Mouse (Mus musculus) brain, adult 2 months (tissue): ENCODE data around the gene Fbn1.

Source experiments
- DNase-seq: peaks from one replicate; pipeline ENCODE4 v3.0.0; 2011; ENCODE audit warnings: low read depth, low spot score

Gene Fbn1

DNA sequence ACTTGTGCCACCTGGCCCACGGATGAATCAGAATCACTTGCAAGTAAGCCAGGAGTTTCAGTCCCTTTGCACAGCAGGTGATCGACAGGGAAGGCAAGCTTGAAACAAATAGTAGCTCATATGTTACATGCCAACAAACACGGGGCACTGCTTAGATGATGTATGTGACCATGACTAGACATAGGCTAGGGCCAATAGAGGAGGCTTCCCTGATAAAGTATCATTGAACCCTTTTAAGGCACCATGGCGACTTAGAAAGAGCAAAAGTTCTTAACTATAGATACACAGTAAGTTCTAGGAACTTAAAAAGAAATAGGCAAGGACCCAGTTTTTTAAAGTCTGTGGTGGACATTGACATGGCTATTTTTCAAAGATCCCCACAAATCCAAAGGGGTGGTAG is at the start of gene Fbn1:
TSS of gene Fbn1 (minus strand) at position 101 of the 400 bp plus-strand sequence.
- no peak for DNase-seq

DNA sequence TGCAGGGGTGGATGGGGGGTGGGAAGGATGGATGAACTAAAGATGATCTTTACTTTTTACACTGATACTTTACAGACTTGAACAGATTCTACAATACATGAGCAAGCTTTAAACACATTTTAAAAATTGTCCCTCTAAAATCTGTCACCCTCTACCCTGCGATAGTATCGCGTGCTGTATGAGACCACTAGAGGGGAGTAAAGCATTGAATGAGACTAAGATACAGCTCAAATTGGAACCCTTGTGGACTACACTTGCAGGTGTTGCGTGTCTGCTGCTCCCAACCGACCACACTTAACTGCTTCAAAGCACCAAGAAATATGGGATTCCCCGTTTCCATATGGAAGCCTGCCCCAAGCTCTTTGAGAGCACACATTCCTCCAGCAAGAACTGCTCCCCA is 48.0 kb upstream of the Fbn1 start:
- no peak for DNase-seq

DNA sequence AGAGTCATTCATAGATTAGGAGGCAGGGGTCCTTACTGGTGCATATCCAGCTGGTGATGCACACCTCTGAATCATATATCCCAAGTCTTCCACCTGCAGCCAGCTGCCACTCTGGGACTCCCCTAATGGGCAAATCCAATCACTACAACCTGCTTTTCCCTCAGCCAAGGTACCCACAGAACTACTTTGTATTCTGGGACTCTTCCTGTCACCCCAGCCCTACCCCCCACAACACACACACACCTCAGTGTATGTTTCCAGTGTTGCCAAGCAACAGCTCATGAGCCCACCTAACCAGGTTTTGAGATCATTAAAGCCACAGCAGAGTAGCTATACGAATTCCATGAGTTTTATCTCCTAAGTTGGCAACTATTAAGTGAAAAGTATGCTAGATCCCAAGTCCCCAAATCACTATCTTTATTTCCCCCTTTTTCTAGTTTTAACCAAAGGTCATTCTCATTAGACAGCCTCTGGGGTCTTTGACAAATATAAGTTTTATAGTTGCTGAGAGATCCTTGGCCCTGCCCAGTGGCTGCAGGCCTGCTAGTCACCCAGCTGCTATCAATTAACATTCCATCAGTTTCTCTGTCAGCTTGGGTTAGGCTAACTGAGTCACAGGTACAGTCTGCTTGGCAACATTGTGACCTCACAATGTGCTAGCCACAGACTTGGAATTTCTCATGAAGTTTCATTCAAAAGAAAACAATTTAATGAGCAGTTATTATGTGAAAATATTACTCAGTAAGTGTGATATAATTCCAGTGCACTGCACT is 41.2 kb upstream of the Fbn1 start:
- no peak for DNase-seq

DNA sequence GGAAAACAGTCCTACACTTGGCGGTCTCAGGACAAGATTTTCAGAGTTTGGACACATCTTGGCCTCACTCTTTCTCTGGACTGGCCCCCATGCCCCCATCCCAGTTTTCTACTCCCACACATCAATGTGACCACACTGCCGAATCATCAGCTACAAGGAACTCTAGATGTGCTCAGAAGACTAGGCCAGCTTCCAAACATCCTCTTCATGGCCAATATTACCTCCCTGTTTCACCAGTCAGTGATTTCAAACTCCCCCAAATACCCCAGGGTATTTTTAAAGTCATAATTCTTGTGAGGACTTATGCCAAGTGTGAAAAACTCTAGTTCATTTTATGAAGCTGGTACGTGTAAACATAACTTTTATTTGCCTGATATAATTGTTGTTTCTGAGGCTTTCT is 37.2 kb upstream of the Fbn1 start:
- no peak for DNase-seq

DNA sequence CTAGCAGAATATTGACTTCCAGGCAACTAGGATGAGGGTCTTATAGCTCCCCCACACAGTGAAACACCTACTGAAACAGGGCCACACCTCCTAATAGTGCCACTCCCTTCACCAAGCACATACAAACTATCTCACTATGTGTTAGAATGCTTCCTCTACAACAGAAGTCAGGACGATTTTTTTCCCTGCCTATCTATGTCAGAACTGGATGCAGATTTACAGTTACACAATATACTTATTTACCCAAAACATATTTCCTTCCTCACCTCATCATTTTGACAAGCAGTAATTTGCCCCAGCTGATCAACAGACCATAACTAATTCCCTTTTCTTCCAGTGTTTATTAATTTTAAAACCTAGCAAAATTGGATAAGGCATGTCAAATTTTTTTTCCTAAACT is 35.9 kb upstream of the Fbn1 start:
- DNase-seq, result no peak

DNA sequence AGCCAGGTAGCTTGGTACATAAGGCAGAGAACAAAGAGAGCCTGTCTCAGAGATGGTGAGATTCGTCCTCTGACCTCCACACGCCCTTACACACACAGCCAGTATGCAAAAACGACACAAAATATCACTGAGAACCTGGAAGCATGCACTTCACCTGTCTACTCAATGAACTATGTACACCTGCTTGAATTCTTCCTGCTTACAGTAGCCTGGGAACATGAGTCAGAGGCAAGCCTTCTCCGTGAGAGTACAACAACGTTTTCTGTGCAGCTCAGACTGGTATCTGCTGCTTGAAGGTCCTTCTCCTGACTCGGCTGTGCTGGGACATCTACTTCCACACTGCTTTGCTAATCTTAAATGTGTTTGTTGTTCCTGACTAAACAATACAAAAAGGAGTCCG is 33.7 kb upstream of the Fbn1 start:
- no peak for DNase-seq

DNA sequence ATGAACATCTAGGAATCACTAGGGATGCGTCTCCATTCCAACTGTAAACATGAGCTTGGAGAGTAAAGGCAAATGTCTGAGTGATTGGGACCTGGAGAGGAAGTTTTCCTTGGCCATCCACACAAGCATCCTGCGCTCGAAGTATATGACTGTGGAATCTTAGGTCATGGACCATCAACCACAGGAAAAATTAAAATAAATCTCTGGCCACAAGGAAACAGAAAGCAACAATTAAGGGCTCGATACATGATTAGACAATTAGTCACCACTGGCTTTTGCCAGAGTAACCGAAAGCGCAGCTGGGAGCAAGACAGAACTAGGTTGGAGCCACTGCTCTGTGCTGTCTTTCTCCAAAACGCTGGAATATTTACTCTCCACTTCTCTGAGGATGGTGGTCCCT is 32.8 kb upstream of the Fbn1 start:
- no peak for DNase-seq

DNA sequence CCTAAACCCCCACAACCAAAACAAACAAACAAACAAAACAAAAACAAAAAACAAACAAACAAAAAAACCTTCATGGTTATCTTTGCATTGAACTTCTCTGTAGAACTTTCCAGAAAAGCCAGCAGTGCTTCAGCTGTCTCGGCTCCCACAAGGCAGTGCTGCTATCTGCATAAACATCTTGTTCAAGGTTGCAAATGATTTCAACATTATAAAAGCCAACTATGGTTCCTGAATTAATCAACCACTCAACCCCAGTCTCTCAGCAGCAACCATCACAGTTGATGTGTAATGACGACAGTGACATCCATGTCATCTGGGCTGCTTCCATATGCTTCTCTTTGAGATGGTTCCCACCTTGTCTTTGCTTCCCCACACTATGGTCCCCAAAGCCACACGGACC is 31.8 kb upstream of the Fbn1 start:
- no peak for DNase-seq

DNA sequence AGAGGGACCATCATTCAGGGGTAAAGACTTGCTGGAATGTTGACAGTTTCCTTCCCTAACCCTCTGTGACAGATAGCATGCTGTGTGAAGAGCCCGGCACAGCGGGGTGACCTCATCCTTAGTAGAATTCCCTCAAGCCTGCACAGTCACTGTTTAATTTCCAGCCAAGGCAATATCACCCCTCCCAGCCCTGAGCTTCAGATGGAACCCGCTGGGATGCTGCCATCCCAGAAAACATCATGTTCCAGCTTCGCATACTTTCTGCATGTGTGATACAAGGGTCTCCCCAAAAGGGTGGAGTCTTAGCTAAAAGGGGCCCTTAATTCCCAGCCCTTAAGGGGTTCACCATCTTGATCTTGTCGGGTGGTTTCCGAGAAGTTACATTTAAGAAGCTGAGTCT is 22.9 kb upstream of the Fbn1 start:
- DNase-seq, result no peak

DNA sequence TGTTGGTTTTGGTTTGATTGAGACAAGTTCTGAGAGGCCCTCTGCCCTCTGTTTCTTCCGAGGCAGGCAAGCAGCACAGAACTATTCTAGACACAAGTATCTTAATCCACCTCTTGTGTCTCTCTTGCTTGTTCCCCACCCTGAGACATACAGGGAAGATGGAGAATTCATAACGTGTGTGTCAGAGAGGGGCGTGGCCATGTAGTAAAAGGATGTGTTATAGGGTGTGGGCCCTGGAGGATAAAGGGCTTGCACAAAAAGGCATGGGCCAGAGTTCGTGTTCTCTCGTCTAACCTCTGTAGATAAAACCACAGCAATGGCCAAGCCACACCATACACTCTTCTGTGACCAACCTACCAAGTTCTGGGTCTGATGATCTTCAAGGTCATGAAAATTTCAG is 18.8 kb upstream of the Fbn1 start:
- no peak for DNase-seq

DNA sequence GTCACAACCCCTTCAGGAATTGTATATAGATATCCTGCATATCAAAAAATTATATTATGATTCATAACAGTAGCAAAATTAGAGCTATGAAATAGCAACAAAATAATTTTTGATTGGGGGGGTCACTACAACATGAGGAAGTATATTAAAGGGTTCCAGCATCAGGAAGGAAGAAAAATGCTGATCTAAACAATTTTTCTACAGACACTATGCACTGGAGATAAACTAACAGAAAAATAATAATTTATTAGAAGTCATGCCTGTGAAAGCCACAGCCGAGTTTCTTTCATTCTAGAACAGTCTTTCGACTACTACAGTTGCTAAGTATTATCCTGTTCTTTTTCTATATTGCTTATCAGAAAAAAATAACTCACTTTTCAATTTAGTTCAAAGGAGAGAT is 17.7 kb upstream of the Fbn1 start:
- DNase-seq, result no peak

DNA sequence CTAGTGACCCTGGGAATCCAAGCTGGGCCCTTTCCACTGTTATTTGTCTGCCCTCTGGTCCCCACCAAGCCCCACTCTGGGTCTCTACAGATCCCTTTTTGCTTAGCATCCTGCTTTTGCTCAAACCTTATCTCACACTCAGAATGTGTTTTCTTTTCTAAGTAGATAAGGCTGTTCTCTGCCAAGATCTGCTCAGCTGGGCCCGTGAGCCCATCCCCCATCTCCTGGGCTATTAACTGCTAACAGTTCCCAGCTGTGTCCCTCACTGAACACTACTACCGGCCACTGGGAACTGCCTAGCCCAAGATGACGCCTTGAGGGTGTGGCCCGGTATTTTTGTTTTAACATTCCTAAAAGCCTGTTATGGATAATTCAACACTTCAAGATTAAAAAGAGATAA is 8.8 kb upstream of the Fbn1 start:
- no peak for DNase-seq

DNA sequence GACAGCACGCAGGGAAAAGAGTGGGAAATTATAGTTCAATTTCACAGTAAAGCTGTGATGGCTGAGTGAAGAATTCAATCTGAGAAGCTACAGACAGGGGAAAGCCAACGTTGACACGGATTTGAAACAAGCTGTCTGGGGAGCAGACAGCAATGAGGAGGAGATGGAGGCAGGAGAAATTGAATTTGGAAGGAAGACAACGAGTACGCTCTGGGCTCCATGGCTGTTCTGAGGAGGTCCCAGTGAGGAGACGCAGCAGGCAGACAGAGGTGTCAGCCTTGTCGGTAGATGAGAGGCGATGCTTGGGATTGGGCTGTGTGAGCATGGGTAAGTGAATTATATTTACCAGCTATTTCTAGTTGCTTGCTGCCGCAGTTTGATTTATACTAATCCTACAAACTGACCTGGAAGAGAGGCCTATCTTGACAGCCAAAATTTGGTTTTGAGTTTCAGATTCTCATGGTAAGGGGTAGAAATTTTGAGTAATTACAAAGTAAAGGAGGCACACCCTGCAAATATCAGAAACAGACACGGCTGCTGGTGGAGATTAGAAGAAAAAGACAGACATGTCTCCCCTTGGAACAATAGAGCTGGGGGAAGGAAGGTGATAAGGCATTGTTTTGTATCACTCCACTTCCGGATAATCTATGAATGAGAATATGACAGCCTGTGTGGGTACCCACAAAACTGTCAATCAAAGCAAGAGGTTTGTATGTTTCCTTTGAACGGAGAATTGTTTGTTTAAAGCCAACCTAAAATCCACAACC is 7.7 kb upstream of the Fbn1 start:
- DNase-seq, result peak; percentile 23

DNA sequence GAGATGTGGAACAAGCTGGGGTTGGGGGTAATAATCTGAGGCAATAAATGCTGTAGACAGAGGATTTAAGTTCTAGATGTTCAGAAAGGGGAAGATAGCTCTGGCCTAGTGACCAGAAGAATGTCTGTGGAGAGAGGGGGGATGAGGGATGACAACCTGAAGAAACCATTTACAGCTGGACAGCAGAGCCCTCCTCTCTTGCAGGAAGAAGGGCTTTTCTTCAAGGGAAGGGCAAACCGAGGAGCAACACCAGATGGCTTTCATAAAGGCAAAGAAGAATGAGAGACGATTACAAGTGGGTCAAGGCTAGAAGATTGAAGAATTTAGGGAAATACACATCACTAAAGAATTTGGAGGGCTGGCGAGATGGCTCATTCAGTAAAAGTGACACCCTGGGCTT is 6.6 kb upstream of the Fbn1 start:
- DNase-seq, result no peak

DNA sequence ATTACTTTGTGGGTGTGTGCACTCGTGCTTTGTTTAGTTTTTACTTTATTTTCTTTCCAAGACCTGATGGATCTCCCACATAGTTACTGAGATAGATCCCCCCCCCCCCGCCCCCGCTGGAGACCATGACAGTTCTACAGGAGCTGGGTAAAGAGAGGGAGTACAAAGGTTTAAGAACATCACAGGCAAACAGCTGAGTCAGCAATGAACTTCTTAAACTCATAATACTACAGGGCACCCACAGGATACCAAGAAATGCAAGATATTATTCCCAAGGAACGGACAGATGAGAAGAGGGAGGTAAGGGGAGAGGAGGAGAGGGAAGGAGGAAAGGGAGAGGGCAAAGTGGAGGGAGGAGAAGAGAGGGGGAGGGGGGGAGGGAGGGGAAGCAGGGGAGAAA is 4.8 kb upstream of the Fbn1 start:
- DNase-seq, result no peak

DNA sequence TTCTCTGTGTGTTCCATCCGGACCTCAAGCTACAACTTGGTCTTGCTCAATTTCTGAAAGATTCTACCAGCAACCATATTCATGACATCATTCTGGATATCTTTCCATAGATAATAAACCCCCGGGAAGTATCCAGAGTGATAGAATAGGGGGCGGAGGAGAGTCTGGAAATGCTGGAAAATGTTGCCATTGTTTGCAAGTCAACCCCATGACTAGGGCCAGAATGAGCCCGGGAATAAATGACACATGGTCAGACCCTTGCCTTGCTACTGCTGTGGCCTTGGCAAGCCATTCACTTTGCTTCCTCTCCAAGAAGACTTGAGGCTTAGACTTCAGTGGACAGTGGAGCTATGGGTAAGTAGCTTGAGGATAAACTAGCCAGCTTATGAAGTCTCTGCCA is 4.1 kb upstream of the Fbn1 start:
- no peak for DNase-seq

DNA sequence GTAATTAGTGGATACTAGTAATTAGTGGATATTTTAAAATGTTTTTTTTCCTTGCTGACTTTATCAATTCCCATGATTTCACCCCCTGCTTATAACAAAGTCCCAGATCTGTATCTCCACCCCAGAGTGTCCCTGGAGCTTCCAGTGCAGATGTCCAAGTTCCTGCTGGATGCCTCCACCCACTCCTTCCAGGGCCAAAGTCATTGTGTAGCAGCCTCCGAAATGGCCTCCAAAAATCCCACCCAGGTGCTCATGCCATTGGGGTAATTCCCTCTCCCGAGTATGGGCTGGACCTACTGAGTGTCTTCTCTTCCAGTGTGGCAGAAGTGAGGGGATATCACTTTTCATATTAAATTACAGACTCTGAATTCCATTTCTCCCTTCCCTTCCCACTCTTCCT is 3.0 kb upstream of the Fbn1 start:
- no peak for DNase-seq

DNA sequence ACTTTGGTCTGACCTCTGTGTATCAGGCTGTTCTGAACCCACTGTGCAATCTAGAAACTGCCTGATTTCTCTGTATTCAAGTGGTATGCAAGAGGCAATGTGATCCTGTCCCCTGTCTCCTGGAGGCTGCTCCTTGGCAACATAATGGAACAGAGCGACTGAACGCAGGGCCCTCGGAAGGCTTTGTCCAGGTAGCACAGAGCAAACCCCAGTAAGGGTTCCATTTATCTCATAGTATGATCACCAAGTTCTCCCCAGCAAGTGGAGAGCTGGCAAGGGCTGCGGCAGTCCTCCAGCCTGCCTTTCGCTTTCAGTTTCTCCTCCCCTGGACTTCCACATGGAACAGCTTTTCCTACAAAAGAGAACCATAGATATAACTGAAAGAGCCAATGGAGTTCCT is 588 bp upstream of the Fbn1 start:
- no peak for DNase-seq

DNA sequence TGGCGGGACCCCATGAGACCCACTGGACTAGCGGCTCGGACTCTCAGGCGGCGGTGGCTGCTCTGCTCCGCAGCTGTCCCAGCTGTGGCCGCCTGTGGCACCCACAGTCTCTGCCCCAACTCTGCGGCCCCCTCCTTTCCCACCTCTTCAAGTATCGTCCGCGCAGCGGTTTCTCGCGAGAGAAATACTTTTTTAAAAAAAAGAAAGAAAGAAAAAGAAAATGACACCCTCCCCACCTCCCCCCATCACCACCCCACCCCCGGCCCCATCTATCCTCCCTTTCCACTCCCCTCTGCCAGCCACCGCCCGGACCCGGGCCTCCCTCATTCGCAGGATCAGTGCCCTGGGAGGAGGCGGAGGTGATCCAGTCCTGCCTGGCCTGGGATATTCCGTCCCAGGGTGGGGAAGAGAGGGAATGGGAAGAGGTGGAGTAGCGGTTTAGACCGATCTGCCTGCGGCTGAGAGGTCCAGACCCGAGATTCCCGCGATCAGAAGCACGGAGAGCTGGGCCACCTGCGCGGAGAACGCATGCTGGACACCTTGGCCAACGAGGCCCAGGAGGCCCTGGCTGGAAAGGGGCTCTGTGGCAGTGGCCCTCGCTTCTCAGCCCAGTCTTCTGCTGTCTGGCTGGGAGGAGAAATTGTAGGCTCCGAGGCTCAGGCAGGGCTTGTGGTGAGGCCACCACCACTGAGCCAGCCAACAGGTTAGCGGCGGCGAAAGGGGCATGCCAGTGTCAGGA is 1.3 kb downstream of the Fbn1 start:
- peak; percentile 38 for DNase-seq

DNA sequence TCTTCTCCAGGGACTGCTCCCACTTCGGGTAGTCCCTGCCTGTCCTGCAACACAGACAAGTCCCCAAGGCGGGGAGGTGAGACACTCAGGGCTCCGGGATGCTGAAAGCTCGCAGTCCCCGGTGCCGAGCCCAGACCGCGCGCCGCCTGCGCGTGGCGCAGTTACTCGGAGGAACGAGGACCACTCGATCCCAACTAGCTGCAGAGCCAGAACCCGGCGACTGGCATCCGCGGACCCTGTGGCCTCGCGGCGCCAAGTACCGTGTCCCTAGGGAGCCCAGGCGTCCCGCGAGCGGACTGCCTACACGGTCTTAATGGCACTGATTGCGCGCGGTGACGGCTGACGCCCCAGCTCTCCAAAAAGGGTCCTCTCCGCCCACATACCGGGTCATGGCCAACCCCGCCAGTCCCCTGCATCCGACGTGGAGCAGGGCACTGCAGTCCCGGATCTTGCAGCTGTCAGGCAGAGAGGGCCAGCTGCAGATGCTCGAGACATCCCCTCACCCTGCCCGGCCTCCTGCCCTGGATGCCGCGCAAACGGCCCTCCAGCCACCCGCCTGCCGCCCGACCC is 2.0 kb downstream of the Fbn1 start:
- peak; percentile 55 for DNase-seq

DNA sequence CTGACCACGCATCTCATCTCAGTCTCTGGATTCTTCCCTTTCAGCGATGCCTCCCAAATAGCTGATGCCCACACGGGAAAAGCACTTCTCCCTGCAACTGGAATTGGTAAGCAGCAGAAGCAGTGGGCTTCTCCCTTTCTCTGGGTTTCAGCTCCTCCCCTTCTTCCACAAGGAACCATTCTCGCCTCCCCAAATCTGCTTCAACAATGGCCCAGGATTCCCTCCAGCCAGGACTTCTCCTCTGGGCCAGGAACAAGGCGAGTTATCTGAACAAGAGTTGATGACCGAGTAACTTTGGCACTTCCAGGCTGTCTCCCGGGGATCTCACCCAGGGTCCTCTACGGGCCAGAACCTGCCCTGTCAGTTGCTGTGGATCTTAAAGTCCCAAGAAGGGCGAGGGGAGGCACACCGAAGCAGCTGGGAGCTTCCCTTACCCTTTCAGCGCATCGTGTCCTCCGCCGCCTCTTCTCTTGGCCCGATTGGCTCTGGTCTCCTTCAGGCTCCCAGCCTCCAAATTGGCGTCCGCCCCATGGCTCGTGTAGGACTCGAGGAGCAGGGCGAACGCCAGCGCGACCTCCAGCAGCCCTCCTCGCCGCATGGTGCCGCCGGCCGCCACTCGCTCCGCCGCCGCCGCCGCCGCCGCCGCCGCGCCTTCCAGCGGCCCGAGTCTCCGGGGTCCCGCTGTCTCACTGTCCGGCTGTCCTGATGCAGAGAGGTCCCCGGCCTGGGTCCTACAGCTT is 2.6 kb downstream of the Fbn1 start, which contains the start of gene Gm9913:
TSS of gene Gm9913 (plus strand) at position 84 of the 740 bp plus-strand sequence.
- peak; percentile 29 for DNase-seq

DNA sequence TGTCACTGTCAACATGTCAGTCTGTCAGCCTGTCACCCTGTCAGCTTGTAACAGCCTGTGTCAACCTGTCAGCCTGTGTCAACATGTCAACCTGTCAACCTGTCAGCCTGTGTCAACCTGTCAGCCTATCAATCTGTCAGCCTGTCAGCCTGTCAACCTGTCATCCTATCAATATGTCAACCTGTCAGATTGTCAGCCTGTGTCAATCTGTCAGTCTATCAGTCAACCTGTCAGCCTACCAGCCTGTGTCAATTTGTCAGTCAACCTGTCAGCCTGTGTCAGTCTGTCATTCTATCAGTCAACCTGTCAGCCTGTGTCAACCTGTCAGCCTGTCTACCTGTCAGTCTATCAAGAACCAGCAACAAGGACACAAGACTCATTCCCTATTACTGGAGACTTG is 6.3 kb downstream of the Fbn1 start:
- DNase-seq, result no peak
